Mouse (Mus musculus): ENCODE results near the gene Lsm12.

DNA sequence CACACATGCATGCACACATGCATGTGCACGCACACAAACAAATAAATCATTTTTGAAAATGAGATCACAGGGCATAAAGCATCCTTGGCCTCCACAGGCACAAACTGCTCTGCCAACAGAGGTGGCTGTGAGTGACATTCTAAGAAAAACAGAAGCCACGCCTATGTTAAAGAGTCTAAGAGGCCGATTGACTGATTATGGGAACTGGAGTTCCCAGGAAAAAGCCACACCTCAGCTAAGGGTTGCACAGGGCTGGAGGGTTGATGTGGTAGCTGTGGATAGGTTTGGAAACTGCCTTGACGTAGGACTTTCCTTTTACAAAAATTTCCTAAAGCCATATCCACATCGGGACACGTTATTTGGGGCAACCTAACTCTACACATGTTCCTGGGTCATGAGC lies 67.7 kb downstream of the Lsm12 start:
- TF ChIP-seq ZKSCAN1 (IDR thresholded peaks at IDR 0.05; ENCODE audit: borderline replicate concordance, low read depth, low read length): no peak
- no peak for TF ChIP-seq POLR2AphosphoS2 (IDR thresholded peaks at IDR 0.05; ENCODE audit: low read depth, low read length)
- no peak for TF ChIP-seq USF1 (IDR thresholded peaks at IDR 0.05; ENCODE audit: low read depth, low read length)
- TF ChIP-seq CTCF (conservative IDR thresholded peaks at IDR 0.05 in 1 of 2, IDR thresholded peaks at IDR 0.05 in 1 of 2; ENCODE audit: low read depth in 2 of 2, low read length in 2 of 2): no peak
- TF ChIP-seq POLR2A (IDR thresholded peaks at IDR 0.05; ENCODE audit: low read depth, low read length): no peak
- no peak for TF ChIP-seq MYC (IDR thresholded peaks at IDR 0.05; ENCODE audit: low read depth, low read length)
- TF ChIP-seq MAX (IDR thresholded peaks at IDR 0.05; ENCODE audit: low read length): no peak
- no peak for TF ChIP-seq MXI1 (IDR thresholded peaks at IDR 0.05; ENCODE audit: low read depth, low read length)
